Mouse (Mus musculus) hindbrain, embryonic 10.5 days (tissue): ENCODE data around the gene Gm10570. TPM values are rescaled to one million over a fixed set of nuclear protein-coding genes. Genes with fewer than 3 reads are reported as not detected.

Source experiments
- DNase-seq: peaks from one replicate; pipeline ENCODE4 v3.0.0-alpha.2; 2017; ENCODE audit warnings: low spot score
- H3K27ac ChIP-seq: fragments of 300-500 bp; sonication (generic); 2 replicates; pipeline ENCODE4 v1.5.1; 2016; ENCODE audit warnings: mild to moderate bottlenecking, moderate library complexity
- H3K27me3 ChIP-seq: fragments of 300-500 bp; sonication (generic); 2 replicates; pipeline ENCODE4 v1.6.1; 2016; ENCODE audit warnings: mild to moderate bottlenecking; ENCODE audit not compliant: poor library complexity, insufficient read depth, severe bottlenecking
- H3K36me3 ChIP-seq: fragments of 300-500 bp; sonication (generic); 2 replicates; pipeline ENCODE4 v1.6.1; 2016; ENCODE audit warnings: mild to moderate bottlenecking, moderate library complexity
- H3K4me1 ChIP-seq: fragments of 300-500 bp; sonication (generic); replicated peaks from 2 replicates; pipeline ENCODE4 v1.6.1; 2016; ENCODE audit warnings: mild to moderate bottlenecking
- H3K4me3 ChIP-seq: fragments of 300-500 bp; sonication (generic); 2 replicates; pipeline ENCODE4 v1.5.1; 2016; ENCODE audit warnings: mild to moderate bottlenecking, moderate library complexity
- H3K9me3 ChIP-seq: fragments of 300-500 bp; sonication (generic); 2 replicates; pipeline ENCODE4 v1.6.1; 2016; ENCODE audit warnings: mild to moderate bottlenecking, moderate library complexity
- WGBS: fragments of 180-500 bp; shearing (Covaris S2); methylation state at CpG from one replicate; pipeline ENCODE4 v1.1.7; 2016; 5-methylcytosine and 5-hydroxymethylcytosine counted together
- polyA plus RNA-seq: library from polyadenylated mRNA; unstranded; fragments of >200 nt; fragmentation: Nextera tagmentation; extraction: Ambion mirVana; gene quantifications from 2 replicates; pipeline ENCODE4 v1.2.1, GENCODE M21; 2016

Gene Gm10570
- polyA plus RNA-seq, 1 experiment from 2014 or later, result not detected

GRCm38 (mm10) chr4:130260406-130260805 lies 48.1 kb downstream of the Gm10570 start:
- Histone ChIP-seq H3K4me3 (no peak overlapping the region), H3K4me1 (peaks cover 24% of the 10 kb centered on the region), H3K27ac (no peak overlapping the region), H3K27me3 (peaks cover 18% of the 10 kb centered on the region), H3K36me3 (peaks cover 82% of the 10 kb centered on the region), H3K9me3 (no peaks in the 10 kb centered on the region)
- WGBS, result 30% methylated on average over 5 of the region's 5 CpGs
- DNase-seq, result no peak

Other genes with a start within 250 kb of the Gm10570 start
- 76.3 and 83.5 TPM in 2 replicates for gene Pef1, start 206.1 kb downstream of the Gm10570 start, polyA plus RNA-seq
- 0.81 and 0.85 TPM in 2 replicates for gene Hcrtr1, start 169.3 kb downstream of the Gm10570 start, polyA plus RNA-seq
- 11.6 and 15.1 TPM in 2 replicates for gene Tinagl1, start 133.6 kb downstream of the Gm10570 start, polyA plus RNA-seq
- gene Gm853, start 86.3 kb downstream of the Gm10570 start, polyA plus RNA-seq, result 0.84 TPM in 1 of 2 replicates, not detected in the other
- gene Serinc2, start 29.5 kb downstream of the Gm10570 start, polyA plus RNA-seq, result 53.1 and 65.7 TPM in 2 replicates
- 12.3 and 33.1 TPM in 2 replicates for gene Fabp3, start 79 bp downstream of the Gm10570 start, polyA plus RNA-seq
- 70.6 and 70.8 TPM in 2 replicates for gene Zcchc17, start 51.3 kb upstream of the Gm10570 start, polyA plus RNA-seq
- gene Snrnp40, start 51.5 kb upstream of the Gm10570 start, polyA plus RNA-seq, result 204 and 221 TPM in 2 replicates